Comparison of ENCODE assay signal across 8 mouse cellular contexts in the genomic region with DNA sequence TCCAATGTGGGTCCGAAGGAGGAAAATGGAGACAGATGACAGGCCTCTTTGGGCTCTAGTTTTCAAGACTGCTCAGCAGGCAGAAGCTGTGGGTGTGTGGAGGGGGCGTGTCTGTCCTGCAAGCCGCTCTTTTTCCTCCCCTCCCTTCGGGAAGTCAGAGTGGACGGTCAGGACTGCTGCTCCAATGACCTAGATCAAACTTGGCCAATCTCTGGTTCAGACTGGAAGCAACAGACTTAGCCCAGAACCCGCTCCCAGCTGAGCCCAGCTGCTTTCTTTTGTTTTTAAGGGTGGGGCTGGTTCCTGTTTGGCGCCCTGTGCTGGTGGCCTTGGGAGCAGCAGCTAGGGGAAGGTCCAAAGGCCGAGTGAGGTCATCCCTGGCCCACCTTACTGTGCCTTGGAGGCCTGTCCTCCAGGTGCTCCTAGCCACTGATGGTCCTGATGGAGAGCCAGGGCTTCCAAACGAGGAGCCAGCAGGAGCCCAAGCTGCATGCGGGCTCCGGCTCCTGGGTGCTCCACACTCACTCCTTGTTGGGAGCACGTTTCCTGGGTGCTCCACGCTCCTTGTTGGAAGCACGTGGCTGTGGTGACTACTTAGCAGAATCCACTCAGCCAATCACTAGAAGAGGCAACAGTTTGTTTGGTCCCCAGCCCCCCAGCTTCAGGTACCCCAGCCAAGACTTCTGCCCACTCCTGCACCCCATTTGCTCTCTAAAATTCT. TPM values are rescaled to one million over a fixed set of nuclear protein-coding genes. Genes with fewer than 3 reads are reported as not detected.
A peak's percentile ranks its signal among the peaks of the same experiment; 100 is the strongest.
DNase-seq lines count a peak whose midpoint lies in the region; ATAC-seq and TF ChIP-seq lines count a peak whose summit lies in the region.

No protein-coding gene starts in this region.

- H3K4me1 ChIP-seq in intestine, embryonic 15.5 days (replicated peaks), result peaks cover 50% of the 10 kb centered on the region
- peaks cover 40% of the 10 kb centered on the region for H3K4me1 ChIP-seq in liver, postnatal 0 days (ENCODE audit: insufficient read depth)
- H3K4me1 ChIP-seq in neural tube, embryonic 11.5 days (ENCODE audit: control insufficient read depth, insufficient read depth, low read length), result peaks cover 53% of the 10 kb centered on the region

- peak; percentile 74 for DNase-seq in Muller cell, postnatal 12 days (ENCODE audit: inconsistent ontology term)
- DNase-seq in brain, adult 2 months (ENCODE audit: low read depth, low spot score), result peak; percentile 62
- peak; percentile 48 to 58 for DNase-seq in gastrocnemius, postnatal 36 days
- DNase-seq in liver, postnatal 0 days, result peak; percentile 57
- DNase-seq in neural tube, embryonic 11.5 days (ENCODE audit: low spot score), result peak; percentile 46
- DNase-seq in frontal cortex, postnatal 36 days (ENCODE audit: low spot score in 2 of 2), result no peak

- peak; percentile 44 for TF ChIP-seq CTCF in liver, postnatal 0 days (IDR thresholded peaks at IDR 0.05; ENCODE audit: low read depth)

- H3K27me3 ChIP-seq in intestine, embryonic 15.5 days (replicated peaks), result no peaks in the 10 kb centered on the region
- peaks cover 6% of the 10 kb centered on the region; the same call in 1 of the 2 replicates for H3K27me3 ChIP-seq in liver, postnatal 0 days (ENCODE audit: insufficient read depth, low read length)
- no peaks in the 10 kb centered on the region for H3K27me3 ChIP-seq in neural tube, embryonic 11.5 days (ENCODE audit: control insufficient read depth, insufficient read depth, low read length)

- no peaks in the 10 kb centered on the region for H3K36me3 ChIP-seq in intestine, embryonic 15.5 days
- H3K36me3 ChIP-seq in liver, postnatal 0 days (replicated peaks; ENCODE audit: insufficient read depth, low read length), result no peaks in the 10 kb centered on the region
- no peaks in the 10 kb centered on the region for H3K36me3 ChIP-seq in neural tube, embryonic 11.5 days (ENCODE audit: control insufficient read depth, insufficient read depth, low read length)

- 30% methylated on average over 14 of the region's 14 CpGs for WGBS in intestine, embryonic 15.5 days
- WGBS in liver, postnatal 0 days (ENCODE audit: insufficient replicate concordance), result 26% methylated on average over 14 of the region's 14 CpGs
- 24% methylated on average over 14 of the region's 14 CpGs for WGBS in neural tube, embryonic 11.5 days

- H3K27ac ChIP-seq in intestine, embryonic 15.5 days, result peak overlapping the region; percentile 76
- no peak overlapping the region for H3K27ac ChIP-seq in liver, postnatal 0 days (ENCODE audit: low read depth)
- H3K27ac ChIP-seq in neural tube, embryonic 11.5 days (ENCODE audit: low read depth, low read length), result peak overlapping the region; percentile 51; the same call in 1 of the 2 replicates

- 0 out of 2 replicates have a peak overlapping the region, but pooled peaks have one; percentile 9 for H3K4me3 ChIP-seq in intestine, embryonic 15.5 days (replicated peaks)
- 0 out of 2 replicates have a peak overlapping the region, but pooled peaks have one; percentile 3 for H3K4me3 ChIP-seq in liver, postnatal 0 days (ENCODE audit: low read depth, low read length)
- H3K4me3 ChIP-seq in neural tube, embryonic 11.5 days (ENCODE audit: low read depth, low read length), result no peak overlapping the region

- peak overlapping the region; percentile 32; the same call in 1 of the 2 replicates for H3K9ac ChIP-seq in intestine, embryonic 15.5 days
- 0 out of 2 replicates have a peak overlapping the region, but pooled peaks have one; percentile 2 for H3K9ac ChIP-seq in liver, postnatal 0 days (replicated peaks)
- H3K9ac ChIP-seq in neural tube, embryonic 11.5 days (ENCODE audit: low read length), result 0 out of 2 replicates have a peak overlapping the region, but pooled peaks have one; percentile 12

- peak overlapping the region; percentile 61 for H3K4me2 ChIP-seq in intestine, embryonic 15.5 days (replicated peaks)
- H3K4me2 ChIP-seq in liver, postnatal 0 days (ENCODE audit: low read depth, low read length), result peak overlapping the region; percentile 22
- H3K4me2 ChIP-seq in neural tube, embryonic 11.5 days (ENCODE audit: low read depth), result peak overlapping the region; percentile 39

- intact Hi-C loops in gastrocnemius, postnatal 36 days (cut with DNase I), result no loop called here

- no peak for TF ChIP-seq EP300 in liver, postnatal 0 days (IDR thresholded peaks at IDR 0.05; ENCODE audit: low read depth)

- peak; percentile 39 for ATAC-seq in intestine, embryonic 15.5 days
- ATAC-seq in liver, postnatal 0 days, result peak; percentile 53
- no peak for ATAC-seq in neural tube, embryonic 11.5 days (ENCODE audit: insufficient read depth, low FRiP score, low TSS enrichment)
- no peak for ATAC-seq in megakaryocyte-erythroid progenitor cell, adult 5-6 weeks (replicated peaks; ENCODE audit: low FRiP score, low TSS enrichment, poor library complexity, severe bottlenecking)

- H3K9me3 ChIP-seq in intestine, embryonic 15.5 days, result no peaks in the 10 kb centered on the region
- no peaks in the 10 kb centered on the region for H3K9me3 ChIP-seq in liver, postnatal 0 days (ENCODE audit: low read length)
- no peaks in the 10 kb centered on the region for H3K9me3 ChIP-seq in neural tube, embryonic 11.5 days (ENCODE audit: control insufficient read depth, low read length)

RNA-seq across cellular contexts. Expression of gene Trim8, which starts 23.3 kb away (rescaled TPM):
- 10 to 100 TPM; 19.0 to 19.2 TPM for total RNA-seq in gastrocnemius, postnatal 36 days (2021)
- 16.4 and 17.3 TPM in 2 replicates for polyA plus RNA-seq in intestine, embryonic 15.5 days (2015; fragmentation: Nextera tagmentation; extraction: Ambion mirVana)
- polyA plus RNA-seq in liver, postnatal 0 days (2015; fragmentation: Nextera tagmentation; extraction: Ambion mirVana), result 7.9 and 9.8 TPM in 2 replicates
- polyA plus RNA-seq in neural tube, embryonic 11.5 days (2014; fragmentation: Nextera tagmentation; extraction: Ambion mirVana), result 26.6 and 28.7 TPM in 2 replicates
- 20.8 and 22.3 TPM in 2 replicates for total RNA-seq in megakaryocyte-erythroid progenitor cell, adult 5-6 weeks (2014; fragmentation: Nextera tagmentation)
- 9.9 and 18.2 TPM in 2 replicates for total RNA-seq in megakaryocyte-erythroid progenitor cell, adult 5-6 weeks (2017)

RNA-seq across cellular contexts. Expression of gene Arl3, which starts 48.2 kb away (rescaled TPM):
- total RNA-seq in gastrocnemius, postnatal 36 days (2021), result 10 to 100 TPM; 44.6 to 60.8 TPM
- polyA plus RNA-seq in intestine, embryonic 15.5 days (2015; fragmentation: Nextera tagmentation; extraction: Ambion mirVana), result 69.9 and 72.4 TPM in 2 replicates
- 17.0 and 17.1 TPM in 2 replicates for polyA plus RNA-seq in liver, postnatal 0 days (2015; fragmentation: Nextera tagmentation; extraction: Ambion mirVana)
- polyA plus RNA-seq in neural tube, embryonic 11.5 days (2014; fragmentation: Nextera tagmentation; extraction: Ambion mirVana), result 123 and 131 TPM in 2 replicates
- total RNA-seq in megakaryocyte-erythroid progenitor cell, adult 5-6 weeks (2014; fragmentation: Nextera tagmentation), result 14.2 and 17.8 TPM in 2 replicates
- 22.6 and 31.7 TPM in 2 replicates for total RNA-seq in megakaryocyte-erythroid progenitor cell, adult 5-6 weeks (2017)

RNA-seq across cellular contexts. Expression of gene Sfxn2, which starts 48.4 kb away (rescaled TPM):
- total RNA-seq in gastrocnemius, postnatal 36 days (2021), result 1 to 10 TPM; 2.7 to 4.1 TPM
- 18.2 and 20.5 TPM in 2 replicates for polyA plus RNA-seq in intestine, embryonic 15.5 days (2015; fragmentation: Nextera tagmentation; extraction: Ambion mirVana)
- 63.0 and 63.4 TPM in 2 replicates for polyA plus RNA-seq in liver, postnatal 0 days (2015; fragmentation: Nextera tagmentation; extraction: Ambion mirVana)
- polyA plus RNA-seq in neural tube, embryonic 11.5 days (2014; fragmentation: Nextera tagmentation; extraction: Ambion mirVana), result 12.7 and 14.1 TPM in 2 replicates
- 10.6 and 20.1 TPM in 2 replicates for total RNA-seq in megakaryocyte-erythroid progenitor cell, adult 5-6 weeks (2014; fragmentation: Nextera tagmentation)
- total RNA-seq in megakaryocyte-erythroid progenitor cell, adult 5-6 weeks (2017), result 9.8 and 21.1 TPM in 2 replicates

Comparison
In these comparisons a context has a peak if more than half of its experiments do, and no peak if none do; other contexts are left out.
1. DNase-seq: peak in Muller cell, postnatal 12 days (single experiment), brain, adult 2 months (single experiment), gastrocnemius, postnatal 36 days (2 of 2), liver, postnatal 0 days (single experiment) and neural tube, embryonic 11.5 days (single experiment); none in frontal cortex, postnatal 36 days (0 of 2).
2. ATAC-seq: peak in intestine, embryonic 15.5 days (single experiment) and liver, postnatal 0 days (single experiment); none in neural tube, embryonic 11.5 days (single experiment) and megakaryocyte-erythroid progenitor cell, adult 5-6 weeks (single experiment).
3. Peak in every context shown above with its lines, with median percentiles within 50 percentile points of each other: H3K4me2 ChIP-seq and H3K9ac ChIP-seq.